Mouse (Mus musculus) bone marrow macrophage, adult 2 months (primary cell): ENCODE results near the gene Mybbp1a. TPM values are rescaled to one million over a fixed set of nuclear protein-coding genes. Genes with fewer than 3 reads are reported as not detected.

Experiments
- H3K27ac ChIP-seq: 2 replicates; pipeline ENCODE4 v1.5.1; 2012; ENCODE audit warnings: low read depth, low read length; ENCODE audit not compliant: insufficient read depth
- H3K4me1 ChIP-seq: 2 replicates; pipeline ENCODE4 v1.6.1; 2012; ENCODE audit warnings: low read length; ENCODE audit not compliant: control insufficient read depth, insufficient read depth
- H3K4me3 ChIP-seq: 2 replicates; pipeline ENCODE4 v1.5.1; 2012; ENCODE audit warnings: mild to moderate bottlenecking, low read length, moderate library complexity; ENCODE audit not compliant: insufficient read depth
- CTCF ChIP-seq: IDR thresholded peaks from 2 replicates; pipeline ENCODE4 v1.5.1; 2012; ENCODE audit warnings: low read depth, mild to moderate bottlenecking, low read length, moderate library complexity
- polyA plus RNA-seq: library from polyadenylated mRNA; stranded (reverse); fragments of >200 nt; gene quantifications from 2 replicates; pipeline ENCODE4 v1.2.4, GENCODE M21; 2012; ENCODE audit not compliant: missing spikeins, insufficient read depth, insufficient read length

The Mybbp1a gene
- polyA plus RNA-seq, 1 experiment = 35.7 TPM

- TF ChIP-seq CTCF = no peak
- Histone ChIP-seq H3K4me3 (no peak overlapping the region), H3K4me1 (no peaks in the 10 kb centered on the region), H3K27ac (no peak overlapping the region)
These were observed 59.0 kb downstream of the Mybbp1a start for GRCm38 (mm10) chr11:72500139-72500538.

Other genes starting within 250 kb of the Mybbp1a start
- 0.31 and 1.0 TPM in 2 replicates for gene Gm43951, start 234.5 kb upstream of the Mybbp1a start, polyA plus RNA-seq
- 5.8 and 7.1 TPM in 2 replicates for gene 4933427D14Rik, start 233.9 kb upstream of the Mybbp1a start, polyA plus RNA-seq
- gene Txndc17, start 233.8 kb upstream of the Mybbp1a start, polyA plus RNA-seq = 165 and 168 TPM in 2 replicates
- 10.0 and 11.0 TPM in 2 replicates for gene Med31, start 225.8 kb upstream of the Mybbp1a start, polyA plus RNA-seq
- gene Slc13a5, start 174.1 kb upstream of the Mybbp1a start, polyA plus RNA-seq = not detected in 2 replicates
- gene Xaf1, start 139.7 kb upstream of the Mybbp1a start, polyA plus RNA-seq = 135 and 148 TPM in 2 replicates
- gene Fbxo39, start 126.9 kb upstream of the Mybbp1a start, polyA plus RNA-seq = 0.47 TPM in 1 of 2 replicates, not detected in the other
- gene Tekt1, start 78.9 kb upstream of the Mybbp1a start, polyA plus RNA-seq = not detected in 2 replicates
- gene Smtnl2, start 29.6 kb upstream of the Mybbp1a start, polyA plus RNA-seq = not detected in 2 replicates
- not detected in 2 replicates for gene Ggt6, start 5.8 kb upstream of the Mybbp1a start, polyA plus RNA-seq
- not detected in 2 replicates for gene Spns2, start 48.5 kb downstream of the Mybbp1a start, polyA plus RNA-seq
- gene Spns3, start 109.2 kb downstream of the Mybbp1a start, polyA plus RNA-seq = 0.40 and 0.68 TPM in 2 replicates
- 20.2 and 24.1 TPM in 2 replicates for gene Ube2g1, start 165.9 kb downstream of the Mybbp1a start, polyA plus RNA-seq
- gene Ankfy1, start 248.7 kb downstream of the Mybbp1a start, polyA plus RNA-seq = 71.9 and 78.6 TPM in 2 replicates